Mouse (Mus musculus): ENCODE data around the gene Cbfa2t2. TPM values are rescaled to one million over a fixed set of nuclear protein-coding genes. Genes with fewer than 3 reads are reported as not detected.

The Cbfa2t2 gene
- total RNA-seq, 4 experiments from 2014 or later = 48.9 to 60.8 (median 53.9) TPM

DNA sequence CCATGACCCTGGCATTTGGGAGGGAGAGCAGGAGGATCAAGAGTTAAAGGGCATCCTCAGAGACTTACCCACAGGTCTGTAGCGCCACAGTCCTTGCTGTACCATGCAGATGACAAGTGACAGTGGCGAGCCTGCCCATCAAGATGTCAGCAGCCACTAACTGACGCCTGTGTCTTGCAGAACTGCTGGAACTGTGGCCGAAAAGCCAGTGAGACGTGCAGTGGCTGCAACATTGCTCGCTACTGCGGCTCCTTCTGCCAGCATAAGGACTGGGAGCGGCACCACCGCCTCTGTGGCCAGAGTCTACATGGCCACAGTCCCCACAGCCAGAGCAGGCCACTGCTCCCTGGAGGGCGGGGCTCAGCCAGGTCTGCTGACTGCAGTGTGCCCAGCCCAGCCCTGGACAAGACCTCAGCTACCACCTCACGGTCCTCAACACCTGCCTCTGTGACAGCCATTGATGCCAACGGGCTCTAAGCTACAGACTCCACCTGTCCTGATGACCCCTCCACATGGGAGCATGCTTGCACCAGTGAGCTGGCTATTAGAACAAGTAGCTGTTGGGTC is 98.5 kb downstream of the Cbfa2t2 start:
- no peak for DNase-seq (ENCODE audit: low spot score in 2 of 2)

DNA sequence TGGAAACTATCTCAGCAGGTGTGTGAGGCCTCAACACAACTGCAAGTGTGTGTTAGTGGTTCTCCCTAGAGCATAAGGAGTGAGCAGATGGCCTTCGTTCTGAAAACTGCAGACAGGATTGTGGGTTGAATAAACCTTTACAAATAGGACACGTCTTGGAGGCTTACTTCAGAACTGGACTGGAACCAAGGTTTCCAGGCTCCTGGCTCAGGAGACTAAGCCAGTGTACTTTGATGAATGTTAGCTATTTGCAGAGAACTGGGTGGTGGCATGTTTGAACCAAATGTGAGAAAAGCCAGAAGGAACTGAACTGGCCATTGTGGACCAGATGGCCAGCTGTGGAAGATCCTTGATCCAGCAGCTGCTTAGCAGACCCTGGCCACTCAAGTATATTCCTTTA is 102.0 kb downstream of the Cbfa2t2 start:
- DNase-seq (ENCODE audit: low spot score in 2 of 2) = peak; percentile 62 to 65

DNA sequence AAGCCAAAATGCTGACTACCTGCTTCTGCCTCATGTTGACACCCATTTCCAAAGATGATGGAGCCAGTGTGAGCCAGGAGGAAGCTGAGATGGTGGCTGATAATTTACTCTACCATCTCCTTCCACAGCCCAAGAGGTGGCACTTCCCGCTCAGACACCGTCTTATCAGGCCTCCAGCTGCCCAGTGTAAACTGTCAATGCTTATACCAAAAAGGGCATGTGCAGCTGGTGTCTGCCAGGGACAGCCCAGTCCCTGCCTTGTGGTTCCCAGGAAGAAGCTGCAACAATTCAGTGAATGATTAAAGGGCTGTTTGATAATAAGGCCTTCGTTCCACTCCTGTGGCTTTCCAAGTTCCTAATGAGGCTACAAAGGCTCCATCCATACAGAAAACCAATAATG is 102.4 kb downstream of the Cbfa2t2 start:
- no peak for DNase-seq (ENCODE audit: low spot score in 2 of 2)

DNA sequence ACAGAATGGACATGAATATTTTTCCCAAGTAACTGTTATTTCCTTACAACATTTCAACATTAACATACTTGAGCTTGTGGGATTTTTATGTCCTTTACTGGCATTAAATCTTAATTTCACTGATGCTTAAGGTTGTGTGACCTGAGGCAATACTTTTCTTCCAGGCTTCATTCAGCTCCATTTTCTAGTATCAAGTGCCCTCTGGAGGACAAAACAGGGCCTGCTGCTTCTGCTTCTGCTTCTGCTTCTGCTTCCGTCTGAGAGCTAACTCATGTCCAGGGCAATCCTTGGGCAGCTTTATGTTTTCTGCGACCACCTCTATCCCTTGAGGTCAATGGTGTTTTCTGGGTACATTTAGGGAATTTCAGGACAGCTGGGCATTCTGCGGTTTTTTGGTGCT is 103.4 kb downstream of the Cbfa2t2 start:
- DNase-seq (ENCODE audit: low spot score in 2 of 2) = peak in 1 of 2 experiments; percentile 55

DNA sequence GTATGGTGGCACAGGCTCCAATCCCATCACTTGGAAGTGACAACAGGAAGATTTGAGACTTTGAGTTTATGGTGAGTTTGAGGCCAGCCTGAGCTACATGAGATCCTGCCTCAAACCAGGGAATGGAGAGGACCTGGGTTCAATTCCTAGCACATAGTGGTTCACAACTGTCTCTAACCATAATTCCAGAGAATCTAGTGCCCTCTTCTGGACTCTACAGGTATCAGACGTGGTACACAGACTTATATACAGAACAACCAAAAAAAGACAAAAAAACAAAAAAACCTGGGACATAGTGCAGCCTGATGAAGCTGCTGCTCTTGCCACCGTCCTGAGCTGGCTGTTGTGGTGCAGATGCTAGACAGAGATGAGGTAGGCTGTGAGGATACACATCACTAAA is 105.3 kb downstream of the Cbfa2t2 start:
- no peak for DNase-seq (ENCODE audit: low spot score in 2 of 2)

DNA sequence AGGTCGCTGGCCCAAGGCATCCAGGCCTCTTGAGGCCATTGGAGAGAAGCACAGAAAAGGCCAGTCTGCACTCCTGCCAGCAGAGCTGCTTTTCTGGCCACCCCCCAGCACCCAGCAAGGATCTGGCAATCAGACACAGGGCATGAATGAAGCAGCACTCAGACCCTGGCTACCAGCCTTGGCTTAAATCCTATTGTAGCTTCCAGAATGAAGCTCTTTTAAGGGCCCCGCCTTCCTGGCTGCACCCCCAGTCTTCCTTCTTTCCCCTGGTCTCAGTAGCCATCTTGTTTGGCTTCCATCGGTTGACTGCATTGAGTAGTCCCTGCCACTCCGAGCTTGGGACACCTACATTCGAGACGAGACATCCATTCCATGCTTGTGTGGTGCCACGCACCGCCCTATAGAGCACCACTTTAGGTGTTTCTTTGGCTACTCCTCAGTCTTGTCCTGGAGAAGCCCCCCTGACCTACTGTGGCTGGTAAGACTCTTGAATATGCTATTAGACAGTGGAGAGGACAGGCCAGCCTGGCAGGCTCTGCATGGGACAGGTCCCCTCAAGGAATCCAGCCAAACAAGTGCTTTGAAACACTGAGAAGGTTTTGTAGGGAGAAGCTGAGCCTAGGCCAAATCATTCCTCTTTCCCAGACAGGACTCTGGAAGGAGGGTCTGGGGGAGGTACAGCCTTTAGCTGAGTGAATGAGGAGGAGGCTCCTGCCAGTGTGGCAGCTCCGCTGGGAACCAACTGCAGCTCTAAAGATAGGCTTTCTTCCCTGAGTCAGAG is 107.5 kb downstream of the Cbfa2t2 start:
- peak; percentile 81 to 87 for DNase-seq (ENCODE audit: low spot score in 2 of 2)

DNA sequence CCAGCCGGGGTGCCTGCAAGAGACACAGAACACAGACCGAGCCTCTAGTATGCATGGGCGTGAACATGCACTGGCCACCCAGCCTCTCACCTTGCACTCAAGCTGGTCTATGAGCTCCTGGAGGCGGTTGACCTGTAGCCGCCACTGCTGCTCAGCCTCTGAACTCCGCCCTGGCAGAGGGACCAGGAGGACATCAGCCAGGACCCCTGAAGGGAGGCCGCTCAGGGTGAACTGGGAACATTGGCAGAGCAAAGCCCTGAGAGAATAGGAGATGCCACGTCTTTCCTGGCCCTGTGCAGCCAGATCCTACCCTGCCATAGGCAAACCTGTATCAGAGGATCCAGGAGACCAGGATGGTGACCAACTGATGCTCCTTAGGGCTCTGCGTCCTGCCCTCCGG is 110.4 kb downstream of the Cbfa2t2 start, which contains the start of gene 1700003F12Rik:
1700003F12Rik (plus strand) TSS at position 375 of the 400 bp plus-strand sequence.
- DNase-seq (ENCODE audit: low spot score in 2 of 2) = no peak

DNA sequence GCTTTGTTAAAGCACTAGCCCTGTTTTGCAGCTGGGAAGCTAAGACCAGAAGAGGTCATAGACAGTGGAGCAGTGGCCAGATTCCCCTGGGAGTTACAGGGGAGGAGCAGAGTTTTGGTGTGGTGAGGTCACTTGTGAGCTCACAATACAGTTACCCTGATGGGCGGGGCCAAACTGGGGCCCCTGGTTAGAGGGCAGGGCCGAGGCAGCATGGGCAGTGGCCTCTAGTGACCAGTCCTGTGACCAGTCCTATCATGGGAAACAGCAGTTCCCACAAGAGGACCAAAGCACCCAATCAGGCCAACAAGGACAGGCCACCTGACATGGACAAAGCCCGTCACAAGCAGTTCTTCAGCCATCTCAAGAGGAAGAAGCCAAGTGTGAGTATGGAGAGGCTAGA is 112.4 kb downstream of the Cbfa2t2 start:
- DNase-seq (ENCODE audit: low spot score in 2 of 2) = no peak

DNA sequence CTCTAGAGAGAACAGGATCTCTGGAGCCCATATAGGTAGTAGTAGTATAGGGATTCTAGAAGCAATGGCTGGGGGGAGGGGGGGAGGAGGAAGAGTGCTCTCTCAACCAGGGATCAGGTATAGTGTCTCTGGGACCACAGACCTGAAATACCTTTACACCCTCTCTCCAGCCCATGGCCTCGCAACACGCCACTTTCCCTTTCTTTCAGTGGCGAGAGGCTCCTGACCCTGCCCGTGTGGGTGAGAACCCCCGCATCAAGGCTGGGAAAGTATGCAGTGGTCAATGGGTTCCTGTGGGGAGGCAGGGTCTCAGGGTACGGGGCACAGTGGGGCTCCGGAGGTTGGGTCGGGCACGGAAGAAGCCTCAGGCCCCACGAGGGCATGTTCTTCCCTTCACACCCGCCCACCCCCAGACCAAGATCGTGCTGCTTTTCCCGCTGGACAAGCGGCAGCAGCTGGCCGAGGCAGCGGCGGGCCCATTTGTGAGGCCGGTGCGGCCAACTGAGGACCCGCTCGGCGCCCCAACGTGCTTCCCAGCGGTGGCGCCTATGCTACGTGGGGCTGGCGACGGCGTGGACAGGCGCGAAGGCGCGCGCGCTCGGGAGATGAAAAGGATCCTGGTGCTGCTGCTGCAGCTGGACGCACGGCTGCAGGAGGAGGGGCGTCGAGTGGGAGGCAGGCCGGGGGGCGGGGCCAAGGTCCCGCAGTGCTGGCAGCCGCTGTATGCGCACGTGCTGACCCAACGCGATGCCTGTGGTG is 113.0 kb downstream of the Cbfa2t2 start:
- no peak for DNase-seq (ENCODE audit: low spot score in 2 of 2)

DNA sequence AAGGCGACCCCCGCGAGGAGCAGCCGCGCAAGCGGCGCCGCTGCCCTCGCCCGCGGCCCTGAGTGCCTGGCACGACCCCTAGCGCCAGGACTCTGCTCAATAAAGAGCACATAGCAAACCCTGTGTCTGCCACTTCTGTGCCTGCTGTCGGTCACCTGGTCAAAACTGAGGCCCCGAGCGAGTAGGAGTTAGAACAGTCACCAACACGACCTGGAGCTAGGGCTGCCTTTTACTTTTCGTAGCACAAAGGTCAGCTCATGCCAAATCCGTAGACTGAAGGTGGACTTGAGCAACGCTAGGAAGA is 113.6 kb downstream of the Cbfa2t2 start:
- DNase-seq (ENCODE audit: low spot score in 2 of 2) = no peak

DNA sequence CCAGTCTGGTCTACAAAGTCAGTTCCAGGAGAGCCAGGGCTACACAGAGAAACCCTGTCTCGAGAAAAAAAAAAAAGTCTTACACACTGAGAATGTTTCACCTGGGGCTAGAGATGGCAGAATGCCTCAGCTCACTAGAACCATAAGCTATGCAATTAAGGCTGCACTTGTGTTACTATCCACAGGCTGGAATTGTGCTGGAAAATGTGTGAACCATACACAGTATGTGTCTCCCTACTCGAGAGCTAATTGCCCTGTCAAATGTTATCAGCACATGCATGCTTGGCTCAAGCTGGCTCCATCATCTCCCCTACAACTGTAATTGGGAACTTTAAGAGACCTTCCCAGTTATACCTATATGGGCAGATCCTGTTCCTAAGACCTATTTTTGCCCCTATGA is 114.7 kb downstream of the Cbfa2t2 start:
- no peak for DNase-seq (ENCODE audit: low spot score in 2 of 2)

DNA sequence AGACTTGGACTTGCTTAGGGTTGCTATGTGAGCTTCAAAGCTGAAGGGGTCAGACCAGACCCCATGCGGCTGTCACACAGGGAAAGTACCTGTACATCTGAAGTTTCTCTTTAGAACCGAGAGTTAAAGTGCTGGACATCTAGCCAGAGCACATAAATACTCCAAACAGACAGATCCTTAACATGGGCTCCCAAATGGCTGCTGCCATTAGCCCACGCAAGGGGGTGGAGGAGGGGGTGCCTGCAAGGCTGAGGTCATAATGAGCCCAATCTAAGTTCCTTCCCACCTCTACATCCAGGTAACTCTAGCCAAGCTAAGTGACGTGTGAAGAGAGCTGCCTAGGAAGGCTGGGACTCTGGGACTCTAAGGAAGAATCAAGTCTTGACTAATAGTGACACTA is 115.2 kb downstream of the Cbfa2t2 start, which contains the start of gene Actl10:
Actl10 (plus strand) TSS at position 301 of the 400 bp plus-strand sequence.
- DNase-seq (ENCODE audit: low spot score in 2 of 2) = no peak

DNA sequence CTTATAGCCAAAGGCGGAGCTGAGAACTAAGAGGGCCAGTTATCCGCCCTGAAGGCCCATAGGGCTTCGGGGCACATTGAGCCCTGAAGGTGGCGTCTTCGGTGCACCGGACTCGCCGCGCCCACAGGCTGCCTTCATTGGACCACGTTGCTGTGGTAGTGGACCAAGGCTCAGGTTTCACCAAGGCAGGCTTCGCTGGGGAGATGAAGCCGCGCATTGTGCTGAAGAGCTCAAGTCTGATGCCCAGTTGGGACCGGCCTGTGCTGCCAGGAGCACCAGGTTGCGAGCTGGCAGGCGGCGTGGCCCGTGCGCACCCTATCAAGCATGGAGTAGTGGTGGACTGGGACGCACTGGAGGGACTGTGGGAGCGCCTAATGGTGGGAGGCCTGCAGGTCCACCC is 115.6 kb downstream of the Cbfa2t2 start:
- no peak for DNase-seq (ENCODE audit: low spot score in 2 of 2)

DNA sequence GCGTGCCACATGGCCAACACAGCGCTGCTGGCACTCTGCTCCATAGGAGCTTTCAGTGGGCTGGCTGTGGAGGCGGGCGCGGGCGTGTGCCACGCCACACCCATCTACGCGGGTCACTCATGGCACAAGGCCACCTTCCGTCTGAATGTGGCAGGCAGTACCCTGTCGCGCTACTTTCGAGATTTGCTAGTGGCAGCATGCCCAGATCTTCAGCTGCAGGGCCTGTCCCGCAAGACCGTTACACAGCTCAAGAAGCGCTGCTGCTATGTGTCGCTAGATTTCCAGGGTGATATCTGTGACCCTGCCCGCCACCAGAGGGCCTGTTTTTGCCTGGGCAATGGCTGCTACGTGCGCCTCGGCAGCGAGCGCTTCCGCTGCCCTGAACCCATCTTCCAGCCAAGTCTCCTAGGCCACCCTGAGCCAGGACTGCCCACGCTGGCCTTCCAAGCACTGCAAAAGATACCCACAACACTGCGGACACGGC is 116.2 kb downstream of the Cbfa2t2 start:
- DNase-seq (ENCODE audit: low spot score in 2 of 2) = peak; percentile 52 to 66

DNA sequence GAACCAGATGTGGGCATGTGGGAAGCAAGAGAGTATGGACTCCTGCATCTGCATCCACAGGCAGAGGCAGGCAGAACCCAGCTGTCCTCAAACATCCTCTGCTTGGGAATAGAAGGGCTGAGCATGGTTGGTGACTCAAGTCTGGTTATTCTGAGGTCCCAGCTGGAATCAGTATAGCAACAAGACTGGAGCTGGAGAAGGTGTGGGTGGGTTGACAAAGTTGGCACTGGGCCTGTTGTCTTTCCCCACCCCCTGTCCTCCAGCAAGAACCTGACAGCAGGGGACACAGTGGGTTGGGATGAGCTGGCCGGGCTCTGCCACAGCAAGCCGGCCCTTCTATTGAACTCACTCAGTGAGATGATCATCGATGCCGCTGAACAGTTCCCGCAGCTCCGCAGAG is 119.0 kb downstream of the Cbfa2t2 start:
- peak in 1 of 2 experiments; percentile 51 for DNase-seq (ENCODE audit: low spot score in 2 of 2)

DNA sequence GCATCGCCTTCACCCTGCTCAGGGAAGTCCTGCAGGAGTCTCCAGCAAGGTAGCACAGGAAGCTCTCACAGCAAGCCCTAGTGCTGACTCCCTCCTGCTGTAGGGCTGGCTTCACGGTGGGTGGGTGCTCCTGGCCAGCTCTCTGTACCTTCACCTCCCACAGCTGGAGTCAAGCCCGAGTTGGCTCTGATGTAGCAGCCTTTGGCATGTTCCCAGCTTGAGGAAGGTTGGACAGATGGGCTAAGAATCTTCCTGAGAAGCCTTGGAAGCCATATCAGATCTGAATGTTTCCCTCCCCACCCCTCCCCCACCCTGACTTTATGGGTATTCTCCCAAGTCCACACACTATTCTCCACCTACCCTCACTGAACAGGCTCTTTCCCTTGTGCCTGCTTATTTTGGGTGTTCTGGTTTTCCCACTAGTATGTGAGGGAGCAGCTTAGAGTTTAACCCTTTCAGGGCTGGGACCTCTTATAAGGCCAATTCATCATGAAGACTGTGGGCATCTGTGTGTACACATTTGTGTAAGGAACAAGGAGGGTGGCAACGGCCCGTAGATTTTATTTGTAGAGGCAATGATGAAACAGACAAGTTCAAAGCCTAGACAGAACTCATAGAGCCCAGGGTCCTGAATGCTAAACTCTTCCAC is 121.0 kb downstream of the Cbfa2t2 start:
- no peak for DNase-seq (ENCODE audit: low spot score in 2 of 2)

DNA sequence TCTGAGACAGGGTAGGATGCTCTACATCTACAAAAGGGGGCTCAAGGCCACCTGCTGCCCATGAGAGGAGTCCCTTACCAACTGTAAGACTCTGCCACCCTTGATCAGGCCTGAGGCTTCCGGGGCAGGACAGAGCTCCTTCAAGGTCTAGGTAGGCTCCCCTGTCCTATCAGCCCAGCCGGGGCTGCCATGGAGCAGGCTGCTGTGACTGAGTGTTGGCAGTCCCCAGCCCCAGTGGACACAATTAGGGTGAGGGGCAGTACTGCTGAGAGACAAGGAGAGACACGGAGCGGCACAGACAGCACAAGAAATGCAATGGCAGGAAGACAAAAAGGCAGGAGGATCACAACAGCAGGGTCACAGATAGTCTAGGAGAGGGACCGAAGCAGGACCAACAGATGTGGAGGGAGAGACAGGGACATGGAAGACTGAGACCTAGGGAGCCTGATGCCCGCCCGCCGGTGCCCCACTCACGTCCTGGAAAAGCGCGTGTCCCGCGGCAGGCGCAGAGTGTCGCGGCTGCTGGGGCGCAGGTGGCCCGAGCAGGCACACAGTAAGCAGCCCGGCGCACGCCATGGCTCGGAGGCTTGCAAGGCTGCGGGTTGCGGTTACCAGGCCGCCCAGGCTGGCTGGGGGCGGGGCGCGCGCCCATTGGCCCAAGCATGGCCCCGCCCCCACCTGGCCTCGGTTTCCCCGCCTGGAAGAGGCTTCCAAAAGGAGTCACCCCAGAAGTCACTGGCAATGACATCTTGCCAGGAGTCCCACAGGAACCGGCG is 122.2 kb downstream of the Cbfa2t2 start, which contains the start of gene Necab3:
Necab3 (minus strand) TSS at position 627 of the 776 bp plus-strand sequence.
- DNase-seq (ENCODE audit: low spot score in 2 of 2) = peak in 1 of 2 experiments; percentile 45

DNA sequence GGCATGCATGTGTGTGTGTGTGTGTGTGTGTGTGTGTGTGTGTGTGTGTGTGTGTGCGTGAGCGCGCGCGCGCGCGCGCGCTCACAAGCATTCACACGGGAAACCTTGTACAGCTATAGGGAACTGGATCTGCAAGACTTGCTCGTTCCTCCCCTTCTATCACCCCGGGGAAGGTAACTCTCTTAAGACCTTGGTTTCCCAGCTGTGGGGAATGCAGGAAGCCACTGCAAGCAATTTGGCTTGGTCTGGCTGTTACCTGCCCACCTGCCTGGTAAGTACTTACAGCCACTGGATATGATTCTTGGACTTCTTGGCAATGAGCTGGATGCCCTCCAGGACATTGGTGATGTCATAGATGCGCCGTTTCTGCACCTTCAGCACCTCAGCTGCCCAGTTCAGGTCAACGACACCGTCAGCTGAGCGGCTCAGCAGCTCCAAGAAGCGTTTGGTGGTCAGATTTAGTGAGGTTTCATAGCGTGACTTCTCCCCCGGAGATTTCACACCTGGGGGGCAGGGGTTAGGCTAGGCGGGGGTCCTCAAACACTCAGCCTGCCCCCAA is 127.4 kb downstream of the Cbfa2t2 start:
- DNase-seq (ENCODE audit: low spot score in 2 of 2) = no peak

DNA sequence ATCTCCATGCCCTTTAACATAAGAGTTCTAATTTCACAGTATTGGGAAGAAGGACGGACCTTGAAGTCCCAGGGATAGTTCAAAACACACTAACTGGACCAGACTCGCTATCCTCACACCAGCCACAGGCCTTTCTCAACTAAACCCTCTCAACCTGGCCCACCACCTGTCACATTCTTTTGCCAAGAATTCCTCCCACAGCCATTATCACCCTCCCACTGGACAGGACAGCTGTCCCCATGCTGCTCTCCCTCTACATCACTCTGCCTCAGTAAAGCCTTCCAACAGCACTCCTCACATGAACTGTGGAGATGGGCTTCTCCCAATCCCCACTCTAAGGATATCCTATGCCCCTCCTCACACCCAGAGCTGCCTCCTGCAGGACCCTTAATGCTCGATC is 129.3 kb downstream of the Cbfa2t2 start:
- DNase-seq (ENCODE audit: low spot score in 2 of 2) = no peak

DNA sequence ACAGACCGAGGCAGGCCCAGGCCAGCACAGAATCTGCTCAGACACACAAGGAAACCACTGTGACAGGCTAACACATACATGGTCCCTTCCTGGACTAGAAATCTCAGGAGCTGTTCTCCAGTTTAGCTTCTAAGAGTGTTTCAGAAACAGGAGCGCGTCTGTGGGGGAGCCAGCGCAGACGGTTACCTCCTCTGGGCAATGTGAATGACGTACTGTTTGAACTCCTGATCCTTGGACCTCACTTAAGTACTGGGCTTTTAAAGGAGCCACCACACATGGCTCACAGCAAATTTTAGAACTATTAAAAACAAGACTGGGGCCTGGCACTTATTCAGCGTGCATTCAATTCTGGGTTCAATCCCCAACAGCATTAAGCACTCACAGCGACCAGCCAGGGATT is 130.4 kb downstream of the Cbfa2t2 start:
- no peak for DNase-seq (ENCODE audit: low spot score in 2 of 2)

DNA sequence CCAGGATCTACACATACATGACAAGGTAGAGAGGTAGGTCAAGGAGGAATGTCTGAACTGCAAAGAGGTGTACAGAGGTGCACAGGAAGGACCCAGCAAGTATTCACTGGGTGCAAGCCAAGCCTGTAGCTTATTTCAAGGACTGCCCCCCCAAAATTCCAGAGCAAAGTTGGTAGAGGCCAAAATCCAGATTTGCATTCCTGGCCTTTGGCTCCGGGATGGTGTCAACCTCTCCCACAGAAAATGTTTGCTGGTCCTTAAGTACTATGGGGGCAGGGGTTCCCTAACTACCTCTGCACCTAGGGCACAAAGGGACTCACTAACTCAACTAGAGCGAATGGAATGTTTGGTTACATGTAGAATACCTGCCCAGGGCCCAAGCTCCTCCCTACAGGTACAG is 131.5 kb downstream of the Cbfa2t2 start:
- DNase-seq (ENCODE audit: low spot score in 2 of 2) = no peak

Data from layer of hippocampus, adult 8-10 months (tissue).